10 mouse cellular contexts compared by ENCODE assay signal in genomic region chr2:167691410-167691809, GRCm38 (mm10). TPM values are rescaled to one million over a fixed set of nuclear protein-coding genes. Genes with fewer than 3 reads are reported as not detected.
DNase-seq lines count a peak whose midpoint lies in the region; ATAC-seq and TF ChIP-seq lines count a peak whose summit lies in the region.
"Had no signal": no experiment of that assay in that cellular context is flagged by ENCODE, and none has a peak within 500 bp of the region (broad histone marks: within the 10 kb centered on the region; RNA-seq: fewer than 3 reads in every experiment).

No protein-coding gene starts in this region.

- no peak for TF ChIP-seq CTCF in midbrain, postnatal 0 days (IDR thresholded peaks at IDR 0.05)

- no peak overlapping the region for H3K27ac ChIP-seq in heart, embryonic 16.5 days (ENCODE audit: low read length)
- no peak overlapping the region for H3K27ac ChIP-seq in midbrain, postnatal 0 days (ENCODE audit: low read depth, low read length)
- H3K27ac ChIP-seq in midbrain, embryonic 11.5 days (ENCODE audit: low read depth, low read length): no peak overlapping the region
- no peak overlapping the region for H3K27ac ChIP-seq in intestine, embryonic 15.5 days
- no peak overlapping the region for H3K27ac ChIP-seq in forebrain, embryonic 13.5 days

- intact Hi-C loops in heart, postnatal 14 days (cut with DNase I): no loop called here

- H3K9me3 ChIP-seq in heart, embryonic 16.5 days (replicated peaks; ENCODE audit: control insufficient read depth, low read length): no peaks in the 10 kb centered on the region
- H3K9me3 ChIP-seq in midbrain, postnatal 0 days (ENCODE audit: low read length): no peaks in the 10 kb centered on the region
- H3K9me3 ChIP-seq in midbrain, embryonic 11.5 days (ENCODE audit: control insufficient read depth, low read length): no peaks in the 10 kb centered on the region; the same call in 1 of the 2 replicates
- no peaks in the 10 kb centered on the region for H3K9me3 ChIP-seq in intestine, embryonic 15.5 days
- H3K9me3 ChIP-seq in forebrain, embryonic 13.5 days (replicated peaks): no peaks in the 10 kb centered on the region

- no peak for DNase-seq in heart, postnatal 14 days
- no peak for DNase-seq in midbrain, postnatal 0 days (ENCODE audit: low spot score)
- no peak for DNase-seq in midbrain, embryonic 11.5 days (ENCODE audit: low spot score, missing footprints)
- DNase-seq in adrenal gland, postnatal 36 days: no peak
- DNase-seq: kidney, postnatal 10 days; left cerebral cortex, postnatal 4 days; thymus, postnatal 25 days had no signal

- H3K4me3 ChIP-seq in heart, embryonic 16.5 days (ENCODE audit: low read length): peak overlapping the region; percentile 50
- no peak overlapping the region for H3K4me3 ChIP-seq in midbrain, postnatal 0 days (ENCODE audit: low read depth, low read length)
- no peak overlapping the region for H3K4me3 ChIP-seq in midbrain, embryonic 11.5 days (ENCODE audit: low read depth, low read length)
- peak overlapping the region; percentile 81; the same call in 1 of the 2 replicates for H3K4me3 ChIP-seq in intestine, embryonic 15.5 days (replicated peaks)
- H3K4me3 ChIP-seq in forebrain, embryonic 13.5 days: no peak overlapping the region

- H3K36me3 ChIP-seq in heart, embryonic 16.5 days (ENCODE audit: control insufficient read depth, insufficient read depth): no peaks in the 10 kb centered on the region
- no peaks in the 10 kb centered on the region for H3K36me3 ChIP-seq in midbrain, postnatal 0 days (ENCODE audit: insufficient read depth, low read length)
- no peaks in the 10 kb centered on the region for H3K36me3 ChIP-seq in midbrain, embryonic 11.5 days (ENCODE audit: control insufficient read depth, insufficient read depth, low read length)
- H3K36me3 ChIP-seq in intestine, embryonic 15.5 days: 0 out of 2 replicates have a peak, but pooled peaks cover 3% of the 10 kb centered on the region
- no peaks in the 10 kb centered on the region for H3K36me3 ChIP-seq in forebrain, embryonic 13.5 days (ENCODE audit: poor library complexity, severe bottlenecking)

- H3K9ac ChIP-seq in heart, embryonic 16.5 days (ENCODE audit: low read length): peak overlapping the region; percentile 61
- no peak overlapping the region for H3K9ac ChIP-seq in midbrain, postnatal 0 days (replicated peaks; ENCODE audit: low read length, poor library complexity, severe bottlenecking)
- H3K9ac ChIP-seq in midbrain, embryonic 11.5 days (ENCODE audit: low read length): no peak overlapping the region
- peak overlapping the region; percentile 56 for H3K9ac ChIP-seq in intestine, embryonic 15.5 days
- no peak overlapping the region for H3K9ac ChIP-seq in forebrain, embryonic 13.5 days

- whole genome bisulfite sequencing in heart, embryonic 16.5 days: 87% methylated on average over 6 of the region's 6 CpGs
- 89% methylated on average over 6 of the region's 6 CpGs for WGBS in midbrain, postnatal 0 days
- WGBS in midbrain, embryonic 11.5 days: 86% methylated on average over 6 of the region's 6 CpGs
- 92% methylated on average over 6 of the region's 6 CpGs for WGBS in intestine, embryonic 15.5 days
- WGBS in forebrain, embryonic 13.5 days: 84% methylated on average over 6 of the region's 6 CpGs

- peaks cover 10% of the 10 kb centered on the region for H3K4me1 ChIP-seq in heart, embryonic 16.5 days (ENCODE audit: control insufficient read depth, insufficient read depth, low read length)
- no peaks in the 10 kb centered on the region for H3K4me1 ChIP-seq in midbrain, postnatal 0 days (ENCODE audit: insufficient read depth, low read length)
- H3K4me1 ChIP-seq in midbrain, embryonic 11.5 days (ENCODE audit: control insufficient read depth, insufficient read depth, low read length): peaks cover 5% of the 10 kb centered on the region; the same call in 1 of the 2 replicates
- peaks cover 26% of the 10 kb centered on the region for H3K4me1 ChIP-seq in intestine, embryonic 15.5 days (replicated peaks)
- peaks cover 11% of the 10 kb centered on the region for H3K4me1 ChIP-seq in forebrain, embryonic 13.5 days

- peak overlapping the region; percentile 59 for H3K4me2 ChIP-seq in heart, embryonic 16.5 days (ENCODE audit: low read depth, low read length)
- peak overlapping the region; percentile 40; the same call in 1 of the 2 replicates for H3K4me2 ChIP-seq in midbrain, postnatal 0 days (ENCODE audit: low read depth, low read length, poor library complexity, severe bottlenecking)
- no peak overlapping the region for H3K4me2 ChIP-seq in midbrain, embryonic 11.5 days
- H3K4me2 ChIP-seq in intestine, embryonic 15.5 days (replicated peaks): peak overlapping the region; percentile 93
- no peak overlapping the region for H3K4me2 ChIP-seq in forebrain, embryonic 13.5 days

- no peak for ATAC-seq in heart, embryonic 16.5 days (replicated peaks; ENCODE audit: extremely low read depth, insufficient read depth, low FRiP score)
- ATAC-seq in midbrain, postnatal 0 days (ENCODE audit: low FRiP score): no peak
- no peak for ATAC-seq in midbrain, embryonic 11.5 days (ENCODE audit: low FRiP score)
- ATAC-seq in intestine, embryonic 15.5 days: no peak
- ATAC-seq in forebrain, embryonic 13.5 days: no peak

- H3K27me3 ChIP-seq in heart, embryonic 16.5 days (ENCODE audit: control insufficient read depth, insufficient read depth, low read length): no peaks in the 10 kb centered on the region
- peaks cover 16% of the 10 kb centered on the region for H3K27me3 ChIP-seq in midbrain, postnatal 0 days (ENCODE audit: insufficient read depth, low read length)
- peaks cover 34% of the 10 kb centered on the region for H3K27me3 ChIP-seq in midbrain, embryonic 11.5 days (ENCODE audit: control insufficient read depth, insufficient read depth, low read length)
- H3K27me3 ChIP-seq in intestine, embryonic 15.5 days (replicated peaks): no peaks in the 10 kb centered on the region
- H3K27me3 ChIP-seq in forebrain, embryonic 13.5 days: peaks cover 62% of the 10 kb centered on the region

RNA-seq across cellular contexts. Expression of gene Tmem189, which starts 1.8 kb away (rescaled TPM):
- polyA plus RNA-seq in heart, embryonic 16.5 days (2015; fragmentation: Nextera tagmentation; extraction: Ambion mirVana): 44.5 and 44.9 TPM in 2 replicates
- 10 to 100 TPM; 35.0 to 35.2 TPM for total RNA-seq in heart, postnatal 14 days (2021)
- 45.5 and 65.9 TPM in 2 replicates for total RNA-seq in midbrain, postnatal 0 days (2014; rRNA removed)
- polyA plus RNA-seq in midbrain, postnatal 0 days (2015; fragmentation: Nextera tagmentation; extraction: Ambion mirVana): 33.5 and 35.3 TPM in 2 replicates
- 25.1 and 31.5 TPM in 2 replicates for polyA plus RNA-seq in midbrain, embryonic 11.5 days (2014; fragmentation: Nextera tagmentation; extraction: Ambion mirVana)
- 35.1 and 38.6 TPM in 2 replicates for polyA plus RNA-seq in intestine, embryonic 15.5 days (2015; fragmentation: Nextera tagmentation; extraction: Ambion mirVana)
- polyA plus RNA-seq in forebrain, embryonic 13.5 days (2015; fragmentation: Nextera tagmentation; extraction: Ambion mirVana): 22.1 and 24.0 TPM in 2 replicates
- total RNA-seq in adrenal gland, postnatal 36 days (2021): 10 to 100 TPM; 27.2 to 34.3 TPM

RNA-seq across cellular contexts. Expression of gene Cebpb, which starts 2.7 kb away (rescaled TPM):
- polyA plus RNA-seq in heart, embryonic 16.5 days (2015; fragmentation: Nextera tagmentation; extraction: Ambion mirVana): 0.51 and 4.9 TPM in 2 replicates
- total RNA-seq in heart, postnatal 14 days (2021): 100 to 1,000 TPM; 108 to 124 TPM
- 5.8 and 8.0 TPM in 2 replicates for total RNA-seq in midbrain, postnatal 0 days (2014; rRNA removed)
- 4.4 and 5.4 TPM in 2 replicates for polyA plus RNA-seq in midbrain, postnatal 0 days (2015; fragmentation: Nextera tagmentation; extraction: Ambion mirVana)
- 2.3 and 2.5 TPM in 2 replicates for polyA plus RNA-seq in midbrain, embryonic 11.5 days (2014; fragmentation: Nextera tagmentation; extraction: Ambion mirVana)
- 22.5 and 24.3 TPM in 2 replicates for polyA plus RNA-seq in intestine, embryonic 15.5 days (2015; fragmentation: Nextera tagmentation; extraction: Ambion mirVana)
- polyA plus RNA-seq in forebrain, embryonic 13.5 days (2015; fragmentation: Nextera tagmentation; extraction: Ambion mirVana): 0.11 and 0.14 TPM in 2 replicates
- total RNA-seq in adrenal gland, postnatal 36 days (2021): 100 to 1,000 TPM; 357 to 631 TPM

RNA-seq across cellular contexts. Expression of gene Gm20431, which starts 30.1 kb away (rescaled TPM):
- polyA plus RNA-seq in heart, embryonic 16.5 days (2015; fragmentation: Nextera tagmentation; extraction: Ambion mirVana): 2.2 and 3.0 TPM in 2 replicates
- total RNA-seq in heart, postnatal 14 days (2021): 10 to 100 TPM; 20.3 to 22.8 TPM
- not detected in 2 replicates for total RNA-seq in midbrain, postnatal 0 days (2014; rRNA removed)
- polyA plus RNA-seq in midbrain, postnatal 0 days (2015; fragmentation: Nextera tagmentation; extraction: Ambion mirVana): 11.2 and 12.0 TPM in 2 replicates
- 5.8 and 5.9 TPM in 2 replicates for polyA plus RNA-seq in midbrain, embryonic 11.5 days (2014; fragmentation: Nextera tagmentation; extraction: Ambion mirVana)
- polyA plus RNA-seq in intestine, embryonic 15.5 days (2015; fragmentation: Nextera tagmentation; extraction: Ambion mirVana): 0.40 and 7.2 TPM in 2 replicates
- polyA plus RNA-seq in forebrain, embryonic 13.5 days (2015; fragmentation: Nextera tagmentation; extraction: Ambion mirVana): 5.5 and 8.2 TPM in 2 replicates
- 10 to 100 TPM in 1 of 2 experiments, 1 to 10 TPM in 1; 8.9 to 25.9 TPM for total RNA-seq in adrenal gland, postnatal 36 days (2021)

RNA-seq across cellular contexts. Expression of gene Ube2v1, which starts 59.5 kb away (rescaled TPM):
- polyA plus RNA-seq in heart, embryonic 16.5 days (2015; fragmentation: Nextera tagmentation; extraction: Ambion mirVana): 210 and 218 TPM in 2 replicates
- 100 to 1,000 TPM in 1 of 2 experiments, 10 to 100 TPM in 1; 93.8 to 102 TPM for total RNA-seq in heart, postnatal 14 days (2021)
- 191 and 233 TPM in 2 replicates for total RNA-seq in midbrain, postnatal 0 days (2014; rRNA removed)
- polyA plus RNA-seq in midbrain, postnatal 0 days (2015; fragmentation: Nextera tagmentation; extraction: Ambion mirVana): 402 and 414 TPM in 2 replicates
- 252 and 273 TPM in 2 replicates for polyA plus RNA-seq in midbrain, embryonic 11.5 days (2014; fragmentation: Nextera tagmentation; extraction: Ambion mirVana)
- 268 and 270 TPM in 2 replicates for polyA plus RNA-seq in intestine, embryonic 15.5 days (2015; fragmentation: Nextera tagmentation; extraction: Ambion mirVana)
- 278 and 309 TPM in 2 replicates for polyA plus RNA-seq in forebrain, embryonic 13.5 days (2015; fragmentation: Nextera tagmentation; extraction: Ambion mirVana)
- 100 to 1,000 TPM; 195 to 197 TPM for total RNA-seq in adrenal gland, postnatal 36 days (2021)

Comparison
In these comparisons a context has a peak if more than half of its experiments do, and no peak if none do; other contexts are left out.
1. H3K4me2 ChIP-seq: peak in heart, embryonic 16.5 days (single experiment), midbrain, postnatal 0 days (single experiment) and intestine, embryonic 15.5 days (single experiment); none in midbrain, embryonic 11.5 days (single experiment) and forebrain, embryonic 13.5 days (single experiment).
2. H3K4me3 ChIP-seq: peak in heart, embryonic 16.5 days (single experiment) and intestine, embryonic 15.5 days (single experiment); none in midbrain, postnatal 0 days (single experiment), midbrain, embryonic 11.5 days (single experiment) and forebrain, embryonic 13.5 days (single experiment).
3. H3K9ac ChIP-seq: peak in heart, embryonic 16.5 days (single experiment) and intestine, embryonic 15.5 days (single experiment); none in midbrain, postnatal 0 days (single experiment), midbrain, embryonic 11.5 days (single experiment) and forebrain, embryonic 13.5 days (single experiment).